Mouse (Mus musculus) midbrain, embryonic 13.5 days (tissue): ENCODE measurements at regions not wholly inside any gene's neighbourhood (a gene's known extent, or its start where the extent isn't known, plus 50 kb on each side); places are given as distances from the start of the nearest gene placed in this dataset.
"Not testable (repeated sequence)": the region's sequence is repeated elsewhere in the genome, so short reads cannot be mapped to it uniquely, and the experiment has no call there.

Experiments
- ATAC-seq: fragments of 200-750 bp; cut with Nextera tagmentation; 2 replicates; pipeline ENCODE4 v1.8.0; 2017; ENCODE audit warnings: mild to moderate bottlenecking, moderate TSS enrichment, moderate library complexity
- H3K27ac ChIP-seq: fragments of 300-500 bp; sonication (generic); 2 replicates; pipeline ENCODE4 v1.5.1; 2015; ENCODE audit warnings: inconsistent platforms, mild to moderate bottlenecking, moderate library complexity
- H3K27me3 ChIP-seq: fragments of 300-500 bp; sonication (generic); 2 replicates; pipeline ENCODE4 v1.6.1; 2015; ENCODE audit warnings: mild to moderate bottlenecking, inconsistent platforms
- H3K36me3 ChIP-seq: fragments of 300-500 bp; sonication (generic); 2 replicates; pipeline ENCODE4 v1.6.1; 2015; ENCODE audit warnings: mild to moderate bottlenecking, inconsistent platforms
- H3K4me1 ChIP-seq: fragments of 300-500 bp; sonication (generic); replicated peaks from 2 replicates; pipeline ENCODE4 v1.6.1; 2015; ENCODE audit warnings: inconsistent platforms
- H3K4me2 ChIP-seq: fragments of 300-500 bp; sonication (generic); replicated peaks from 2 replicates; pipeline ENCODE4 v1.6.1; 2015; ENCODE audit warnings: moderate library complexity, mild to moderate bottlenecking, inconsistent platforms
- H3K4me3 ChIP-seq: fragments of 300-500 bp; sonication (generic); replicated peaks from 2 replicates; pipeline ENCODE4 v1.5.1; 2015; ENCODE audit warnings: mild to moderate bottlenecking, inconsistent platforms
- H3K9ac ChIP-seq: fragments of 300-500 bp; sonication (generic); replicated peaks from 2 replicates; pipeline ENCODE4 v1.6.1; 2015; ENCODE audit warnings: mild to moderate bottlenecking, inconsistent platforms
- H3K9me3 ChIP-seq: fragments of 300-500 bp; sonication (generic); 2 replicates; pipeline ENCODE4 v1.6.1; 2016; ENCODE audit warnings: mild to moderate bottlenecking, inconsistent platforms
- WGBS: fragments of 180-500 bp; shearing (Covaris S2); methylation state at CpG from one replicate; pipeline ENCODE4 v1.1.7; 2015; 5-methylcytosine and 5-hydroxymethylcytosine counted together

DNA sequence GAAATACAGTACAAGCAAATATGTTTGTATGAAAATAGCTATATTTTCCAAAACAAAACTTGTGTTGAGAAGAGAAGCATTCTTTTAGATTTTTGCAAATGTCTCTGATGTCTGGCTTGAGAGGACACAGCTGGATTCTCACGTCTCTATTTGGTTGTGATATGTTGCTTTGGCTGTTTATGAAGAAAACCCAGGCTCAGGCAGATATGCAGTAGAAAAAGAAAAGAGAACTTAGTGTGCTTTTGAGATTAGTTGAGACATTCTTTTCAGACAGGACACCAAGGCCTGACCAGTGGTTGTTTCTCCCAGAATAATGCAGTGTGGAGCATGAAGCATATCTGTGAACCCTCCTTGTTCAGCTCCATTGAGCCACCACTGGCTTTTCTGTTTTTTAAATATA lies 178.8 kb upstream of the Mamld1 start:
- H3K9ac ChIP-seq: no peak overlapping the region
- WGBS: 79% methylated on average over 1 of the region's 1 CpGs
- H3K9me3 ChIP-seq: no peaks in the 10 kb centered on the region
- no peaks in the 10 kb centered on the region for H3K27me3 ChIP-seq
- H3K27ac ChIP-seq: no peak overlapping the region
- no peaks in the 10 kb centered on the region for H3K4me1 ChIP-seq
- no peak overlapping the region for H3K4me2 ChIP-seq
- no peak for ATAC-seq
- no peaks in the 10 kb centered on the region for H3K36me3 ChIP-seq
- no peak overlapping the region for H3K4me3 ChIP-seq

- no peak overlapping the region for H3K4me3 ChIP-seq
- no peak for ATAC-seq
- WGBS: 80% methylated on average over 2 of the region's 2 CpGs
- H3K27me3 ChIP-seq: no peaks in the 10 kb centered on the region
- H3K4me2 ChIP-seq: no peak overlapping the region
- no peaks in the 10 kb centered on the region for H3K36me3 ChIP-seq
- H3K4me1 ChIP-seq: no peaks in the 10 kb centered on the region
- no peak overlapping the region for H3K27ac ChIP-seq
- H3K9ac ChIP-seq: no peak overlapping the region
- H3K9me3 ChIP-seq: no peaks in the 10 kb centered on the region
These were observed 168.7 kb upstream of the Mamld1 start for GRCm38 (mm10) chrX:70881326-70881725.

DNA sequence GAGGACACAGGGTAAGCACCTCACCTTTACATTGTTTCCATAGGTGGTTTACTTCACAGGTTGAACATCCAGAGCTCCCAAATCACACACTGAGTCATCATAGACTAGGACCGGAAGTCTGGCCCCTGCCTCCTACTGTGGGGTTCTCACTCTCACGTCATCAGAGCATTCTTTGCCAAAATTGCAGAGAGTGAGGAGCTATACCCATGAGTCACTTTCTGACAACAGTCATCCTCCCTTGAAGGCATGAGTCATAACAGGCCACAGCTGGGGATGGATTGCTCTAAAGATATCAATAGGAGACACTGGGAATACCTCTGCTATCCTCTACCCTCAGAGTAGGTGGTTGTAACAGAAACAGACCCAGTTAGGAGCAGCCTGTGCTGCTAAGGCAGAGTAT lies 166.6 kb upstream of the Mamld1 start:
- WGBS: 73% methylated on average over 2 of the region's 2 CpGs
- no peak for ATAC-seq
- Histone ChIP-seq H3K27me3 (no peaks in the 10 kb centered on the region), H3K4me1 (no peaks in the 10 kb centered on the region), H3K4me3 (no peak overlapping the region), H3K36me3 (no peaks in the 10 kb centered on the region), H3K4me2 (no peak overlapping the region), H3K9me3 (no peaks in the 10 kb centered on the region), H3K27ac (no peak overlapping the region), H3K9ac (no peak overlapping the region)

GRCm38 (mm10) chrX:70894517-70894916 lies 155.5 kb upstream of the Mamld1 start:
- H3K4me1 ChIP-seq: no peaks in the 10 kb centered on the region
- H3K4me2 ChIP-seq: no peak overlapping the region
- no peak for ATAC-seq
- H3K9ac ChIP-seq: no peak overlapping the region
- no peaks in the 10 kb centered on the region for H3K27me3 ChIP-seq
- H3K4me3 ChIP-seq: no peak overlapping the region
- H3K27ac ChIP-seq: no peak overlapping the region
- H3K36me3 ChIP-seq: no peaks in the 10 kb centered on the region
- H3K9me3 ChIP-seq: no peaks in the 10 kb centered on the region
- 66% methylated on average over 2 of the region's 2 CpGs for WGBS

DNA sequence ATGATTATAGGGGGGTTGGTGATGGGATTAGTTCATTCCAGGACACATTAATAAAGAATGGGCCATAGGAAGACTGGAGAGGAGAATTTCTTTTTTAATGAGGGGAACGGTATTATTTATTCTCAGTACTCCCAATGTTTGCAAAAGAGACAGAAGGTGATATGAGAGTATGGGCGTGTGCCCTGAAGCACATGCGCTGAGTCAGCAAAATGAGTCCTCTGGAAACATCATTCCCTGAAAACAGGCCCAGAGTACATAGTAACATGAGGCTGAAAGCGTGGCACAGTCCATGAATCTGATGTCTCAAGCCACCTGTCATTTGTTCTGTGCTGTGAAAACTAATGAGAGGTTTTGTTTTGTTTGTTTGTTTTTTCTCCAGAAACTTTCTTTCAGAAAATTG lies 154.5 kb upstream of the Mamld1 start:
- H3K9me3 ChIP-seq: no peaks in the 10 kb centered on the region
- WGBS: 80% methylated on average over 4 of the region's 4 CpGs
- ATAC-seq: no peak
- no peak overlapping the region for H3K4me3 ChIP-seq
- H3K4me2 ChIP-seq: no peak overlapping the region
- no peaks in the 10 kb centered on the region for H3K4me1 ChIP-seq
- H3K27me3 ChIP-seq: no peaks in the 10 kb centered on the region
- no peak overlapping the region for H3K27ac ChIP-seq
- no peak overlapping the region for H3K9ac ChIP-seq
- H3K36me3 ChIP-seq: no peaks in the 10 kb centered on the region

DNA sequence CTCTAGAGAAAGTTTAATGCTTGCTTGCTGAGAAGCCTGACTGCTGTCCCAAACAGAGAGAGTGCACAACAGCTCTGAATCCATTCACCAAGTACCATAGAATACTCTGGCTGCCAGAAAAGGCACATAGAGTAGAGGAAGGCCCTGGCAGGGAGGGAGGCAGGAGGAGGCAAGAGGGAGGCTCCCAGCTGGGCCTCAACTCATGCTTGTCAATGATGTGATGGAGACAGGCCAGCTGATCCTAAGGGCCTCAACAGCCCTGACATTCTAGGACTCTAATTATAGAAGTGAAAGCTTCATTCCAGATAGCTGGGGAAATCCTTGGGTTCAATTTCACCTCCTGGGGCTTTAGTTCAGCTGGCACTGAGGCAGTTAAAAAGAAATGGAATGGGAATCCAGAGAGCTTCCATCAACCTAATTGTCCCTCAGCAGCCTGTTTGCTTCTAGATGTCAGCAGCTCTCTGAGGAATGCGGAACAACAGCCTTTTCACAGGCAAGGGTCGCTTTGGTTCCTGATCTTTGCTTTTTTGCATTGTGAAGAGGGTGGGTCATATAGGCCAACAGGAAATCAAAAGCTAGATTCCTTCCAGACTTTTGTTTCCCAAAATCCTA lies 152.8 kb upstream of the Mamld1 start:
- H3K4me3 ChIP-seq: no peak overlapping the region
- no peak overlapping the region for H3K4me2 ChIP-seq
- no peak for ATAC-seq
- WGBS: 57% methylated on average over 2 of the region's 2 CpGs
- H3K9ac ChIP-seq: no peak overlapping the region
- H3K4me1 ChIP-seq: no peaks in the 10 kb centered on the region
- no peaks in the 10 kb centered on the region for H3K27me3 ChIP-seq
- no peak overlapping the region for H3K27ac ChIP-seq
- no peaks in the 10 kb centered on the region for H3K36me3 ChIP-seq
- H3K9me3 ChIP-seq: no peaks in the 10 kb centered on the region

- H3K4me3 ChIP-seq, H3K27me3 ChIP-seq, H3K9ac ChIP-seq, H3K4me1 ChIP-seq, H3K4me2 ChIP-seq, H3K36me3 ChIP-seq, H3K27ac ChIP-seq, H3K9me3 ChIP-seq, ATAC-seq: not testable (repeated sequence)
- 76% methylated on average over 1 of the region's 1 CpGs for WGBS
These were observed 151.2 kb upstream of the Mamld1 start for GRCm38 (mm10) chrX:70898836-70899235.

DNA sequence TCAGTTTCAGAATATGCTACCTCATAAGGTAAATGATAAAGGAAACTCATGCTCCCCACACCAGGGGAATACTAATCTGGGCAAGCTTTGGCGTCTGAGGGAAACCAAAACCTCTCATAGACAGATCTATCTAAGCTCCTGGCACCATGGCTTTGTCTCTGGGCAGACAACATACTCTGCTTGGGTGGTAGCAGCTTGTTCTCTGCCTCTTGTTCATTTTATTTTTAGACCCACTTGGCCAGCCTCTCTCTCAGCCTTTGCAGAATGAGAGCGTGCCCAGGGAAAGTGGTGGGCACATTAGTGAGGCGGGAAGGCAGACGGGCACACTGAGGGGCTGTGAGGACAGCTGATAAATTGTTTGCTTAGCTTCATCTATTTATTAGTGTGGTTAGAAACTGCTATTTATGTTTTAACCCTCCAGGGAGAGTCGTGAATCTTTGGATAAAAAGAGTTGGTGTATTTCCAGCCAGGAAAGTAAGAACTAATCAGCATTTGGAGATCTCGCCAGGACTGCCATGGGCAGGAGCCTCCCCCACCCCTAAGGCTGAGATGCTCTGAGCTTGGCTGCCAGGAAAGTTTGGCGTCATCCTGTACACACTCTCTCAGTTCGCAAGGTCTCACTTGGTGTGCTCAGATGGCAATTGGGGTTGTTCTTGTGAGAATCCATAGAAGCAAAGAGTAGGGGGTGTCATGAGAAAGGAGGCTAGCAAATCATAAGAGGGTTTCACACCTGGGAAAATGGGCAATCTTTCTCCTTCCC lies 150.2 kb upstream of the Mamld1 start:
- Histone ChIP-seq H3K27ac (no peak overlapping the region), H3K36me3 (no peaks in the 10 kb centered on the region), H3K4me2 (no peak overlapping the region), H3K4me1 (no peaks in the 10 kb centered on the region), H3K4me3 (no peak overlapping the region), H3K27me3 (no peaks in the 10 kb centered on the region), H3K9me3 (no peaks in the 10 kb centered on the region), H3K9ac (no peak overlapping the region)
- no peak for ATAC-seq
- 86% methylated on average over 8 of the region's 8 CpGs for WGBS

DNA sequence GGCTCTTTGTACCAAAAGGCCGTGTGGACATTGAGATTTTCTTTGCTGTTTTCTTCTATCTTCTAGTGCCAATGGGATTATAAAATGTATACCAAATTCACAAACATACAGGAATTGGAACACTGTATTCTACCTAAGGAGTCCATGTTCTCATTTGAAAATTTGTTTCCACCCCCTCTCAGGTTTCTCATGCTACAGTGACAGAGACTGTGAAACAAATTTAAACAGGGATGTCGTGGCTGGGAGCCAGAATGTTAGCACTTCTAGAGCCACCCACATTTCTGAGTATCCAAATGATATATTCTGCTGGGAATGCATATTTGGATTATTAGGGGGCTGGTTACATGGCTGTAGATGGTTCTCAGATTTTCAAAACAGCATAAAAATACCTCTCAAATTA lies 124.4 kb upstream of the Mamld1 start:
- no peak for ATAC-seq

GRCm38 (mm10) chrX:70931944-70932343 lies 118.1 kb upstream of the Mamld1 start:
- no peak overlapping the region for H3K4me2 ChIP-seq
- no peaks in the 10 kb centered on the region for H3K36me3 ChIP-seq
- ATAC-seq: no peak
- no peaks in the 10 kb centered on the region for H3K27me3 ChIP-seq
- H3K9ac ChIP-seq: no peak overlapping the region
- no peaks in the 10 kb centered on the region for H3K9me3 ChIP-seq
- H3K4me3 ChIP-seq: no peak overlapping the region
- no peaks in the 10 kb centered on the region for H3K4me1 ChIP-seq
- 55% methylated on average over 2 of the region's 2 CpGs for WGBS
- no peak overlapping the region for H3K27ac ChIP-seq

More for the DNA sequence above, 124.4 kb upstream of the Mamld1 start:
- Histone ChIP-seq H3K4me3 (no peak overlapping the region), H3K4me1 (no peaks in the 10 kb centered on the region), H3K4me2 (no peak overlapping the region), H3K9me3 (no peaks in the 10 kb centered on the region), H3K27me3 (no peaks in the 10 kb centered on the region), H3K27ac (no peak overlapping the region), H3K36me3 (no peaks in the 10 kb centered on the region), H3K9ac (no peak overlapping the region)
- WGBS: 73% methylated on average over 2 of the region's 2 CpGs

- H3K4me2 ChIP-seq: no peak overlapping the region
- WGBS: 58% methylated on average over 2 of the region's 2 CpGs
- no peaks in the 10 kb centered on the region for H3K9me3 ChIP-seq
- no peaks in the 10 kb centered on the region for H3K27me3 ChIP-seq
- peaks cover 9% of the 10 kb centered on the region; the same call in 1 of the 2 replicates for H3K4me1 ChIP-seq
- H3K4me3 ChIP-seq: no peak overlapping the region
- no peak overlapping the region for H3K27ac ChIP-seq
- no peak for ATAC-seq
- no peak overlapping the region for H3K9ac ChIP-seq
- no peaks in the 10 kb centered on the region for H3K36me3 ChIP-seq
These were observed 104.7 kb upstream of the Mamld1 start for GRCm38 (mm10) chrX:70945382-70945781.

- no peak overlapping the region for H3K9ac ChIP-seq
- H3K36me3 ChIP-seq: no peaks in the 10 kb centered on the region
- ATAC-seq: peak; percentile 84
- H3K4me3 ChIP-seq: no peak overlapping the region
- H3K9me3 ChIP-seq: no peaks in the 10 kb centered on the region
- WGBS: 39% methylated on average over 8 of the region's 8 CpGs
- no peaks in the 10 kb centered on the region for H3K27me3 ChIP-seq
- no peak overlapping the region for H3K4me2 ChIP-seq
- H3K4me1 ChIP-seq: peaks cover 9% of the 10 kb centered on the region; the same call in 1 of the 2 replicates
- no peak overlapping the region for H3K27ac ChIP-seq
These were observed 104.0 kb upstream of the Mamld1 start for GRCm38 (mm10) chrX:70946052-70946451.

- WGBS: 78% methylated on average over 3 of the region's 3 CpGs
- no peak for ATAC-seq
These were observed 100.8 kb upstream of the Mamld1 start for GRCm38 (mm10) chrX:70949232-70949631.

More at GRCm38 (mm10) chrX:70949232-70949631, 100.8 kb upstream of the Mamld1 start:
- no peak overlapping the region for H3K27ac ChIP-seq
- no peaks in the 10 kb centered on the region for H3K9me3 ChIP-seq
- no peak overlapping the region for H3K4me3 ChIP-seq
- H3K36me3 ChIP-seq: no peaks in the 10 kb centered on the region
- H3K9ac ChIP-seq: no peak overlapping the region
- no peak overlapping the region for H3K4me2 ChIP-seq
- no peaks in the 10 kb centered on the region for H3K27me3 ChIP-seq
- peaks cover 9% of the 10 kb centered on the region; the same call in 1 of the 2 replicates for H3K4me1 ChIP-seq
